Mouse (Mus musculus) heart, embryonic 14.5 days (tissue): ENCODE data around the gene Tmem98. TPM values are rescaled to one million over a fixed set of nuclear protein-coding genes. Genes with fewer than 3 reads are reported as not detected.

ENCODE experiments used
- ATAC-seq: fragments of 200-750 bp; cut with Nextera tagmentation; 2 replicates; pipeline ENCODE4 v1.8.0; 2017; ENCODE audit warnings: low read depth, moderate TSS enrichment; ENCODE audit not compliant: insufficient number of reproducible peaks, insufficient read depth, low FRiP score
- H3K27ac ChIP-seq, 2 experiments: fragments of 200-500 bp in 1 of 2; fragments of 300-500 bp in 1 of 2; sonication (generic) in 1 of 2; replicated peaks in 1 of 2; 2 replicates each; pipeline ENCODE4 v1.5.1; 2012 to 2014; ENCODE audit warnings: low read depth in 2 of 2, low read length in 2 of 2, control low read depth in 1 of 2, mild to moderate bottlenecking in 1 of 2, mixed read lengths in 1 of 2; ENCODE audit not compliant: control insufficient read depth in 1 of 2, insufficient read depth in 1 of 2
- H3K27me3 ChIP-seq: fragments of 300-500 bp; sonication (generic); 2 replicates; pipeline ENCODE4 v1.6.1; 2014; ENCODE audit warnings: mild to moderate bottlenecking, low read length, control low read depth; ENCODE audit not compliant: control insufficient read depth, insufficient read depth
- H3K36me3 ChIP-seq: fragments of 300-500 bp; sonication (generic); 2 replicates; pipeline ENCODE4 v1.6.1; 2014; ENCODE audit warnings: mild to moderate bottlenecking, control low read depth, low read length, mixed read lengths; ENCODE audit not compliant: control insufficient read depth, insufficient read depth
- H3K4me1 ChIP-seq, 2 experiments: fragments of 200-500 bp in 1 of 2; fragments of 300-500 bp in 1 of 2; sonication (generic) in 1 of 2; 2 replicates each; pipeline ENCODE4 v1.6.1; 2012 to 2014; ENCODE audit warnings: low read length in 2 of 2, control low read depth in 1 of 2, mixed read lengths in 1 of 2; ENCODE audit not compliant: control insufficient read depth in 2 of 2, insufficient read depth in 2 of 2
- H3K4me2 ChIP-seq: fragments of 300-500 bp; sonication (generic); 2 replicates; pipeline ENCODE4 v1.6.1; 2014; ENCODE audit warnings: mild to moderate bottlenecking, low read length
- H3K4me3 ChIP-seq, 2 experiments: fragments of 200-500 bp in 1 of 2; fragments of 300-500 bp in 1 of 2; sonication (generic) in 1 of 2; 2 replicates each; pipeline ENCODE4 v1.5.1; 2012 to 2014; ENCODE audit warnings: low read length in 2 of 2, mild to moderate bottlenecking in 2 of 2, control low read depth in 1 of 2, low read depth in 1 of 2, moderate library complexity in 1 of 2; ENCODE audit not compliant: control insufficient read depth in 1 of 2, insufficient read depth in 1 of 2
- H3K9ac ChIP-seq: fragments of 300-500 bp; sonication (generic); 2 replicates; pipeline ENCODE4 v1.6.1; 2014; ENCODE audit warnings: mild to moderate bottlenecking, low read length
- H3K9me3 ChIP-seq: fragments of 300-500 bp; sonication (generic); 2 replicates; pipeline ENCODE4 v1.6.1; 2016; ENCODE audit warnings: low read length, control low read depth; ENCODE audit not compliant: control insufficient read depth
- WGBS: fragments of 180-500 bp; shearing (Covaris S2); extraction: QIAGEN DNeasy Blood & Tissue Kit; methylation state at CpG from one replicate; pipeline ENCODE4 v1.1.7; 2014; 5-methylcytosine and 5-hydroxymethylcytosine counted together
- polyA plus RNA-seq: library from polyadenylated mRNA; unstranded; fragments of >200 nt; fragmentation: Nextera tagmentation; extraction: Ambion mirVana; gene quantifications from 2 replicates; pipeline ENCODE4 v1.2.1, GENCODE M21; 2014

The Tmem98 gene
- polyA plus RNA-seq, 1 experiment from 2014 or later: 97.6 TPM

DNA sequence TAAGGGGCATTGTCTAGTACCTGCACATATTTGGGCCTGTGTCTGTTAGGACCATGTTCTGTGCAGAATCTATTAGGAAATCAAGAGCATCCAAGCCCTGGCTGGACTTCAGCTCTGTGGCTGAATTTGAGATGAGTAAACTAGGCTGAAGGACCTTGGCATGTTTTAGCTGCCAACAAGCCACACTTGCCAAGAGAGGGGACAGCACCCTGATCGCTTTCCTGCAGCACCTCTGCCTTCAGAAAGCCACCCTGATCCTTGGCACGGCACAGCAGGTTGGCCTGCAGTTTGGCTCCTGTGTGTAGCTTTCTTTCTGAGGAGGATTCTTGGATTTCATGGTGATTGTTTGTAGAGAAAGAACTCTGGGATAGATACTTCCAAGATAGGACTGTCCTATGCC is 28.4 kb upstream of the Tmem98 start:
- Histone ChIP-seq H3K4me2 (no peak overlapping the region), H3K9me3 (no peaks in the 10 kb centered on the region), H3K27ac (no peak overlapping the region), H3K4me3 (no peak overlapping the region), H3K36me3 (no peaks in the 10 kb centered on the region), H3K27me3 (no peaks in the 10 kb centered on the region), H3K9ac (no peak overlapping the region), H3K4me1 (peaks cover 3 to 6% of the 10 kb centered on the region in 2 experiments)
- 88% methylated on average over 2 of the region's 2 CpGs for WGBS
- no peak for ATAC-seq

GRCm38 (mm10) chr11:80783460-80783859 is 26.5 kb upstream of the Tmem98 start:
- Histone ChIP-seq H3K4me2 (no peak overlapping the region), H3K36me3 (no peaks in the 10 kb centered on the region), H3K27ac (no peak overlapping the region), H3K27me3 (no peaks in the 10 kb centered on the region), H3K9ac (no peak overlapping the region), H3K4me1 (peaks cover 3 to 6% of the 10 kb centered on the region in 2 experiments), H3K9me3 (no peaks in the 10 kb centered on the region), H3K4me3 (no peak overlapping the region)
- 57% methylated on average over 7 of the region's 7 CpGs for WGBS
- no peak for ATAC-seq

GRCm38 (mm10) chr11:80784294-80784743 is 25.7 kb upstream of the Tmem98 start:
- H3K4me3 ChIP-seq: no peak overlapping the region
- ATAC-seq: no peak
- WGBS: 6% methylated on average over 3 of the region's 3 CpGs
- H3K27ac ChIP-seq: no peak overlapping the region; a peak in 1 of 4 replicates
- H3K27me3 ChIP-seq: no peaks in the 10 kb centered on the region
- no peaks in the 10 kb centered on the region for H3K36me3 ChIP-seq
- no peaks in the 10 kb centered on the region for H3K9me3 ChIP-seq
- no peak overlapping the region for H3K9ac ChIP-seq
- no peak overlapping the region for H3K4me2 ChIP-seq
- H3K4me1 ChIP-seq: peaks cover 3 to 6% of the 10 kb centered on the region in 2 experiments

DNA sequence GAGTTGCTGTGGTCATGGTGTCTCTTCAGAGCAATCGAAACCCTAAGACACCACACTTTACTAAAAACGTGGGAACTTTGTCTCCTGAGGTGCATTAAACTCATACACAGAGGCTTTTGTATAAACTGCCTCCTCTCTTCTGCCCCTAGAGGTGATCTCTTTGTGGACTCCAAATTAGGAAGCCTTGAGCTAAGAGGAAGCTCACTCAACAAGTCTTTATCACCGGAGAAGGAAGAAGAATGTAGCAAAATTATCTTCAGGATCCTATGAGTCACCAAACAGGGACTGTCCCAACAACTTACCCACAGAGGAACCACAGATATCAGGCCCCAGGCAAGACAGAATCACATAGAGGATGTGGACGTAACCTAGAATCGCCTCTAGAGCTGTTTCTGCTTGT is 24.3 kb upstream of the Tmem98 start:
- Histone ChIP-seq H3K4me2 (no peak overlapping the region), H3K9me3 (no peaks in the 10 kb centered on the region), H3K27me3 (no peaks in the 10 kb centered on the region), H3K4me3 (no peak overlapping the region), H3K36me3 (no peaks in the 10 kb centered on the region), H3K9ac (no peak overlapping the region), H3K27ac (no peak overlapping the region), H3K4me1 (peaks cover 3 to 6% of the 10 kb centered on the region in 2 experiments)
- no peak for ATAC-seq
- WGBS: 66% methylated on average over 5 of the region's 5 CpGs

DNA sequence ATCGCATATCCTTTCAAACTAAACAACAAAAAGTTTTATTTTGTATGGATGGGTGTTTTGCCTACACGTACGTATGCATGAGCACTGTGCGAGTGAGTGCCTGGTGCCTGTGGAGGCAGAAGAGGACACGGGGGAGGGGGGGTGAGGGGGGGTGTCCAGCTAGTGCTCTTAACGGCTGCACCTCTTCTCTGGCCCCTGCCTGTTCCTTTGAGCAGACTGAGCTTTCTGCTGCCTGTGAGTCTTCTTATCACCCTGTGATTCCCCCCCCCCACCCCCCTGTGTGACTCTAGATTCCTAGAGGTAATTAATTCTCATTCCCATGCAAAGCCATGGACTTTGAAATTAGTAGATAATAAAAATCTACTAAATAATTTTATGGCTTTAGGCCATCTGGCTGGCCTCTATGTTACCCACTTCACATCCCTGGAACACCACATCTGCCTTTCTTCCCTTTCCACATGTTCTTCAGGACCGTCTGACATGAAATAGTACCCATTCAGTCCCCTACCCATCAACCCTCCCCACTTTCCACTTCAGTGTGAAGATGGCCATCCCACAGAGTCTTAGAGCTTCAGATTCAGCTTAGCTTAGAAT is 20.2 kb upstream of the Tmem98 start:
- Histone ChIP-seq H3K4me3 (no peak overlapping the region), H3K27me3 (no peaks in the 10 kb centered on the region), H3K9me3 (no peaks in the 10 kb centered on the region), H3K9ac (no peak overlapping the region), H3K4me2 (no peak overlapping the region), H3K4me1 (no peaks in the 10 kb centered on the region), H3K27ac (no peak overlapping the region), H3K36me3 (no peaks in the 10 kb centered on the region)
- WGBS: 57% methylated on average over 7 of the region's 7 CpGs
- ATAC-seq: no peak

DNA sequence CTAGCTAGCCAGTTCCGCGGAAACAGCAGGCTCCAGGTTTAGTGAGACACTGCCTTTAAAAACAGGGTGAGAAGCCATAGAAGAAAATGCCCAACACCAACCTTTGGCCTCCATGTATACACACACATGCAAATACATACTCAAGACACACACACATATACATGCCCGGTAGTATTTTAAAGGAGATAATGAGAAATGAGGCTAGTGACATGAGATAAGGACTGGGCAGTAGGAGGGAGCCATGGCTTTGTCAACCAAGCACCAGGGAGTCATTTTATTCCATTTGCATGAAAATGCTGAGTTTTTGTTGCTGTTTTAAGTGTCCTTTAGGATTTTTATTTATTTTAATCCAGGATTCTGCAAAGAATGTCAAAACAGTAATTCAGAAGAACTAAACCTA is 19.6 kb upstream of the Tmem98 start:
- WGBS: 65% methylated on average over 3 of the region's 3 CpGs
- H3K36me3 ChIP-seq: no peaks in the 10 kb centered on the region
- no peak overlapping the region for H3K4me2 ChIP-seq
- H3K9me3 ChIP-seq: no peaks in the 10 kb centered on the region
- H3K4me1 ChIP-seq: peaks cover 0 to 2% of the 10 kb centered on the region in 2 experiments; a peak in 1 of 4 replicates
- no peaks in the 10 kb centered on the region for H3K27me3 ChIP-seq
- ATAC-seq: no peak
- no peak overlapping the region for H3K27ac ChIP-seq
- no peak overlapping the region for H3K4me3 ChIP-seq
- H3K9ac ChIP-seq: no peak overlapping the region

GRCm38 (mm10) chr11:80791677-80792432 is 18.1 kb upstream of the Tmem98 start:
- ATAC-seq: no peak
- Histone ChIP-seq H3K27me3 (no peaks in the 10 kb centered on the region), H3K4me1 (peaks cover 0 to 2% of the 10 kb centered on the region in 2 experiments; a peak in 1 of 4 replicates), H3K9ac (no peak overlapping the region), H3K9me3 (no peaks in the 10 kb centered on the region), H3K4me2 (no peak overlapping the region), H3K27ac (no peak overlapping the region), H3K36me3 (no peaks in the 10 kb centered on the region), H3K4me3 (no peak overlapping the region)
- WGBS: 42% methylated on average over 3 of the region's 3 CpGs
